Mouse (Mus musculus) forebrain, embryonic 11.5 days (tissue): ENCODE measurements around the gene Iqcn. TPM values are rescaled to one million over a fixed set of nuclear protein-coding genes. Genes with fewer than 3 reads are reported as not detected.
A peak's percentile ranks its signal among the peaks of the same experiment; 100 is the strongest.

Source experiments
- ATAC-seq: fragments of 200-750 bp; cut with Nextera tagmentation; replicated peaks from 2 replicates; pipeline ENCODE4 v1.8.0; 2017; ENCODE audit warnings: moderate TSS enrichment; ENCODE audit not compliant: low FRiP score
- DNase-seq: peaks from one replicate; pipeline ENCODE4 v3.0.0-alpha.2; 2017; ENCODE audit warnings: low spot score
- H3K27ac ChIP-seq: fragments of 300-500 bp; sonication (generic); 2 replicates; pipeline ENCODE4 v1.5.1; 2014; ENCODE audit warnings: low read depth, low read length
- H3K27me3 ChIP-seq: fragments of 300-500 bp; sonication (generic); 2 replicates; pipeline ENCODE4 v1.6.1; 2014; ENCODE audit warnings: mild to moderate bottlenecking, low read length, mixed read lengths; ENCODE audit not compliant: control insufficient read depth, insufficient read depth
- H3K36me3 ChIP-seq: fragments of 300-500 bp; sonication (generic); 2 replicates; pipeline ENCODE4 v1.6.1; 2014; ENCODE audit warnings: mild to moderate bottlenecking, low read length, moderate library complexity, mixed read lengths; ENCODE audit not compliant: control insufficient read depth, insufficient read depth
- H3K4me1 ChIP-seq: fragments of 300-500 bp; sonication (generic); replicated peaks from 2 replicates; pipeline ENCODE4 v1.6.1; 2014; ENCODE audit warnings: low read length, mixed read lengths; ENCODE audit not compliant: control insufficient read depth, insufficient read depth
- H3K4me2 ChIP-seq: fragments of 300-500 bp; sonication (generic); 2 replicates; pipeline ENCODE4 v1.6.1; 2014; ENCODE audit warnings: low read depth, mild to moderate bottlenecking, low read length, moderate library complexity, mixed read lengths; ENCODE audit not compliant: severe bottlenecking
- H3K4me3 ChIP-seq: fragments of 300-500 bp; sonication (generic); 2 replicates; pipeline ENCODE4 v1.5.1; 2014; ENCODE audit warnings: low read depth, low read length
- H3K9ac ChIP-seq: fragments of 300-500 bp; sonication (generic); 2 replicates; pipeline ENCODE4 v1.6.1; 2014; ENCODE audit warnings: low read length
- H3K9me3 ChIP-seq: fragments of 300-500 bp; sonication (generic); 2 replicates; pipeline ENCODE4 v1.6.1; 2016; ENCODE audit warnings: low read length, mixed read lengths; ENCODE audit not compliant: control insufficient read depth
- WGBS: fragments of 180-500 bp; shearing (Covaris S2); extraction: QIAGEN DNeasy Blood & Tissue Kit; methylation state at CpG from one replicate; pipeline ENCODE4 v1.1.7; 2014; 5-methylcytosine and 5-hydroxymethylcytosine counted together
- polyA plus RNA-seq: library from polyadenylated mRNA; unstranded; fragments of >200 nt; fragmentation: Nextera tagmentation; extraction: Ambion mirVana; gene quantifications from 2 replicates; pipeline ENCODE4 v1.2.1, GENCODE M21; 2014

Iqcn gene
- polyA plus RNA-seq, 1 experiment from 2014 or later: not detected

GRCm38 (mm10) chr8:70749097-70749674, 45.9 kb downstream of the Iqcn start:
- Histone ChIP-seq H3K4me2 (no peak overlapping the region), H3K4me3 (no peak overlapping the region), H3K9me3 (no peaks in the 10 kb centered on the region), H3K27me3 (peaks cover 20% of the 10 kb centered on the region), H3K36me3 (no peaks in the 10 kb centered on the region), H3K4me1 (peaks cover 2% of the 10 kb centered on the region; the same call in 1 of the 2 replicates), H3K27ac (no peak overlapping the region), H3K9ac (no peak overlapping the region)
- DNase-seq (peak; percentile 53), ATAC-seq (no peak)
- 80% methylated on average over 19 of the region's 19 CpGs for WGBS

GRCm38 (mm10) chr8:70750128-70750680, 46.9 kb downstream of the Iqcn start:
- DNase-seq: peak; percentile 42
- H3K27me3 ChIP-seq: peaks cover 11% of the 10 kb centered on the region
- H3K9ac ChIP-seq: no peak overlapping the region
- H3K27ac ChIP-seq: no peak overlapping the region
- ATAC-seq: no peak
- H3K9me3 ChIP-seq: no peaks in the 10 kb centered on the region
- H3K4me1 ChIP-seq: no peaks in the 10 kb centered on the region
- 87% methylated on average over 13 of the region's 13 CpGs for WGBS
- H3K36me3 ChIP-seq: no peaks in the 10 kb centered on the region
- H3K4me2 ChIP-seq: no peak overlapping the region
- H3K4me3 ChIP-seq: no peak overlapping the region

DNA sequence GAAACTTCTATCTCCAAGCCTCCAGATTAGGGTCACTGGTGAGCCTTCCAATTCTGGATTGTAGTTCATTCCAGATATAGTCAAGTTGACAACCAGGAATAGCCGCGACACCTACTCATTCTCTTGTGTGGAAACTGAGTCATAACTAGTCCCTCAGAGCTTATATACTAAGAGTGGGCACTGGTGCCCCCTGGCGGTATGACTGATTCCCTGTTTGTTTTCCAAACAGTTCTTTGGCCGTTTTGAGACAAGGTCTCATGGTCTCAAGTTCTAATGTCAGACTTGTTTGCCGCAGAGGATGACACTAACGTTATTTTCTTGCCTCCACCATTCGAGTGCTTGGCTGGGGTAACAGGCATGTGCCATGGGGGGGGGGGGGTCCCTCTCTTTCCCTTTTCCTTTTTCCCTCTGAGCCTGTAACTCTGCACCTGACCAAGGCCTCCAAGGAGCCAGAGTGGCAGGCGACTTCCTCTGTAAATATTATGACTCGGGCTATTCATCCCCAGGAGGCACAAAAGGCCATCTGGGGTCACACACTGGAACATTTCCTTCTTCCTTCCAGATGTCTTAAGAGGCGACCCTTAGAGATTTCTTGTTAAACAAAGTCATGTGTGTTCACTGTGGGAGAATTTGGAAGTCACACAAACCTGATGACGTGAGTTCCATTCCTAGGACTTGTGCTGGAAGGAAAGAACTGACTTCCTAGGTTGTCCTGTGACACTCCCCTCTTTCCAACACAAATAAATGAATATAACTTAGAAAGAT, 48.9 kb downstream of the Iqcn start:
- Histone ChIP-seq H3K27ac (no peak overlapping the region), H3K9ac (no peak overlapping the region), H3K27me3 (0 out of 2 replicates have a peak, but pooled peaks cover under 1% of the 10 kb centered on the region), H3K4me1 (no peaks in the 10 kb centered on the region), H3K4me2 (no peak overlapping the region), H3K36me3 (no peaks in the 10 kb centered on the region), H3K4me3 (no peak overlapping the region), H3K9me3 (no peaks in the 10 kb centered on the region)
- 44% methylated on average over 11 of the region's 11 CpGs for WGBS
- no peak for ATAC-seq
- DNase-seq: peak; percentile 83

DNA sequence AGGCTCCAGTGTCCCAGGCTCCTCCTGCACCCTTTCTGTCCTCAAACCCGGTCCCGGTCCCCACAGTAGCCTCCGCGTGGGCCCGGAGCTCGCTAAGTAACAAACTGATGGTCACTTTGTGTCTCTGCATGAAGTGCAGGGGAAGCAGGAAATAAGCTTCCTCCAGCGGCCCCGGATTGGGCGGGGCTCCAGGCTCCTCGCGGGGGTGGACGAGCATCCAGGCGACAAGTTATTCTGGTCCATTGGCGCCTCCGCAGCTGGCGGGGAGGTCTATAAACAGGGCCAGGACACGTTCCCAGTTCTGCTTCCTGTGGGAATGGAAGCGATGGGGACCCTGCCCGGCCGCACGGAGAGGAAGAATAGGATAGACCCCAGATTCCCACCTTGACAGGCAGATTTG, 49.9 kb downstream of the Iqcn start:
- Histone ChIP-seq H3K9me3 (no peaks in the 10 kb centered on the region), H3K9ac (no peak overlapping the region; the same call in 1 of the 2 replicates), H3K4me1 (no peaks in the 10 kb centered on the region), H3K4me3 (no peak overlapping the region), H3K36me3 (no peaks in the 10 kb centered on the region), H3K27ac (no peak overlapping the region), H3K27me3 (no peaks in the 10 kb centered on the region), H3K4me2 (no peak overlapping the region)
- ATAC-seq (no peak), DNase-seq (peak; percentile 64)
- WGBS: 34% methylated on average over 21 of the region's 21 CpGs

DNA sequence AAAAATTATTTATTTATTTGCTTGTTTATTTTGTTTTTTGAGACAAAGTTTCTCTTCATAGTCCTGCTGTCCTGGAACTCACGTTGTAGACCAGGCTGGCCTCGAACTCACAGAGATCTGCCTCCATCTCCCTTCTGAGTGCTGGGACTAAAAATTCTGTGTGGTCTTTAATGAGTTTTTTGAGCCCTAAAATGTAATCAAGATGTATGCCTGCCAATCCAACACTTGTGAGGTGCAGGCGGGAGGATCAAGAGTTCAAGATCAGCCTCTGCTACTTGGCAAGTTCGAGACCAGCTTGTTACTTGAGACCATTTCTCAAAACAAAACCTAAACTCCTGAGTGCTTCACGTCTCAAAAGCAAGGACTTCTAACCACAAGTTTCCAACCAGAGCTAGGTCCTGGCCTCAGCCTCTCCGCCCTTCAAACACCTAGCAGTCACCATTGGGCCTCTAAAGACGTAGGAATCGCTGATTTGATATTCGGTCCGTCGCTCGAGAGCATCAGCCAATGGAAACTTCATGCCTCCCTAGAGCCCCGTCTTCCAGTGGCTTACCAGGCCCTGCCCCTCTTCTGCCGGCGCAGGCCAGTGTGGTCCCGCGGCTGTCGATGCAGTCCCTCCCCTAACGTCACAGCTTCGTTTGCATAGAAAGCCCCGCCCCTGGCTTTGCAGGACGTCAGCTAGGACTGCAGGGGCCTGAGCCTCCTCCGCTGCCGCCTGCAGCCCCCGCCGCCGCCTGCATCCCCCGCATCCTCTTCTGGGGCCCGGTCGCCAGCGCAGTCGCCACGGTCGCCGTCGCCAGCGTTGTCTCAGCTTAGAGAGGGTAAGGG, 51.0 kb downstream of the Iqcn start, which contains the start of gene Rab3a:
Gene Rab3a, plus strand, starts transcription at position 637 of the 828 bp plus-strand sequence.
- Histone ChIP-seq H3K36me3 (no peaks in the 10 kb centered on the region), H3K9me3 (no peaks in the 10 kb centered on the region), H3K27ac (no peak within 1 kb of the TSS; the same call in 1 of the 2 replicates), H3K27me3 (no peaks in the 10 kb centered on the region), H3K4me1 (no peaks in the 10 kb centered on the region; the same call in 1 of the 2 replicates), H3K4me3 (peak within 1 kb of the TSS; percentile 59), H3K4me2 (peak within 1 kb of the TSS; percentile 78), H3K9ac (peak within 1 kb of the TSS; percentile 67)
- ATAC-seq: peak; percentile 97
- DNase-seq: peak; percentile 98
- 8% methylated on average over 37 of the region's 37 CpGs for WGBS

- H3K27me3 ChIP-seq: no peaks in the 10 kb centered on the region
- H3K36me3 ChIP-seq: no peaks in the 10 kb centered on the region
- WGBS: 20% methylated on average over 50 of the region's 50 CpGs
- H3K4me2 ChIP-seq: peak overlapping the region; percentile 78
- peak overlapping the region; percentile 59 for H3K4me3 ChIP-seq
- H3K4me1 ChIP-seq: peaks cover 1% of the 10 kb centered on the region; the same call in 1 of the 2 replicates
- no peak overlapping the region; the same call in 1 of the 2 replicates for H3K27ac ChIP-seq
- no peaks in the 10 kb centered on the region for H3K9me3 ChIP-seq
- DNase-seq (peak; percentile 82), ATAC-seq (peak; percentile 65)
- peak overlapping the region; percentile 67 for H3K9ac ChIP-seq
Observed at GRCm38 (mm10) chr8:70754871-70755660, 51.8 kb downstream of the Iqcn start.

DNA sequence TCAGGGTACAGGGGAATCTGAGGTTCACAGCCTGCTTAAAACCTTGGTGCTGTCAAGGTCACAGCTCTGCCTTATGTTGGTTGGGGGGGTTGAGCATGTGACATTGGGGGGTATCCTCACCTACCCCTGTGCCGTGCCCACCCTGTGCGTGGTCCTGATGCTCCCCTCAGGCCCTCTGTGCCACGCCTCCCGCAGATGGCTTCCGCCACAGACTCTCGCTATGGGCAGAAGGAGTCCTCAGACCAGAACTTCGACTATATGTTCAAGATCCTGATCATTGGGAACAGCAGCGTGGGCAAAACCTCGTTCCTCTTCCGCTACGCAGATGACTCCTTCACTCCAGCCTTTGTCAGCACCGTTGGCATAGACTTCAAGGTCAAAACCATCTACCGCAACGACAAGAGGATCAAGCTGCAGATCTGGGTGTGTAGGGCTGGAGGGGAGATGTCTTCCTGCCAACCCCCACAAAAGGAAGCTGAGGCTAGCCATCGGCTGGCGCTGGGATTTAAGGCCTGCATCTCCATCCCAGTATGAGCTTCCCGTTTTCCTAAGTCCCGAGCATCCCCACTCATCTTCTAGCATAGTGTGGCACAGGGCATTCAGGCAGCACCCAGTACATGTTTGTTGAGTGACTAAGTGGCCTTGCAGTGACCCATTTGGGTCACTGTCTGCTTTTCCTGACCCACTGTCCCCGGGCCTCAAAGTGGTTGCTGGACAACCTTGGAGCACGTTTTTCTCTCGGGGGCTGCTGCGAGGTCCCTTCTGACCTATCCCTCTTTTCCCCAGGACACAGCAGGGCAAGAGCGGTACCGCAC, 52.6 kb downstream of the Iqcn start:
- Histone ChIP-seq H3K27ac (no peak overlapping the region), H3K36me3 (no peaks in the 10 kb centered on the region), H3K4me1 (peaks cover 5% of the 10 kb centered on the region; the same call in 1 of the 2 replicates), H3K4me3 (no peak overlapping the region), H3K4me2 (no peak overlapping the region; the same call in 1 of the 2 replicates), H3K27me3 (no peaks in the 10 kb centered on the region), H3K9ac (no peak overlapping the region), H3K9me3 (no peaks in the 10 kb centered on the region)
- ATAC-seq: no peak
- DNase-seq: peak; percentile 49
- WGBS: 86% methylated on average over 24 of the region's 24 CpGs
